Mouse (Mus musculus): Measurements from ENCODE around the gene Chil5.
"Not testable (repeated sequence)": the region's sequence is repeated elsewhere in the genome, so short reads cannot be mapped to it uniquely, and the experiment has no call there.

The Chil5 gene

GRCm38 (mm10) chr3:106032781-106033180 lies at the start of gene Chil5:
Chil5 (minus strand) TSS chr3:106032814.
- no peak for DNase-seq

- peak; percentile 4 for DNase-seq
Observed at GRCm38 (mm10) chr3:106074824-106075223, 42.2 kb upstream of the Chil5 start.

- DNase-seq: peak; percentile 12
Observed at GRCm38 (mm10) chr3:106070994-106071393, 38.4 kb upstream of the Chil5 start.

- DNase-seq: peak; percentile 2
Observed at GRCm38 (mm10) chr3:106067707-106068106, 35.1 kb upstream of the Chil5 start.

GRCm38 (mm10) chr3:106057966-106058365 lies 25.4 kb upstream of the Chil5 start:
- DNase-seq: no peak

- no peak for DNase-seq
Observed at GRCm38 (mm10) chr3:106051896-106052295, 19.3 kb upstream of the Chil5 start.

GRCm38 (mm10) chr3:106040306-106040705 lies 7.7 kb upstream of the Chil5 start:
- DNase-seq: no peak

- DNase-seq: no peak
Observed at GRCm38 (mm10) chr3:106024135-106024534, 8.5 kb downstream of the Chil5 start.

GRCm38 (mm10) chr3:106021840-106022239 lies 10.8 kb downstream of the Chil5 start:
- peak; percentile 33 for DNase-seq

GRCm38 (mm10) chr3:106014546-106014945 lies 18.1 kb downstream of the Chil5 start, which contains the start of gene Pifo:
Pifo (minus strand) TSS chr3:106014646.
- no peak for DNase-seq

- not testable (repeated sequence) for DNase-seq
Observed at GRCm38 (mm10) chr3:106003360-106003759, 29.3 kb downstream of the Chil5 start.

- DNase-seq: peak; percentile 70
Observed at GRCm38 (mm10) chr3:106001416-106002370, 30.9 kb downstream of the Chil5 start.

GRCm38 (mm10) chr3:106000707-106001375 lies 31.8 kb downstream of the Chil5 start:
- DNase-seq: peak; percentile 5

- DNase-seq: no peak
Observed at GRCm38 (mm10) chr3:105994730-105995129, 37.9 kb downstream of the Chil5 start.

GRCm38 (mm10) chr3:105991653-105992283 lies 40.8 kb downstream of the Chil5 start:
- DNase-seq: peak; percentile 83

GRCm38 (mm10) chr3:105989611-105990010 lies 43.0 kb downstream of the Chil5 start:
- not testable (repeated sequence) for DNase-seq

GRCm38 (mm10) chr3:105974174-105974573 lies 58.4 kb downstream of the Chil5 start:
- DNase-seq: peak; percentile 29

- DNase-seq: no peak
Observed at GRCm38 (mm10) chr3:105973411-105973810, 59.2 kb downstream of the Chil5 start, which contains the start of gene Ovgp1. Ovgp1 (plus strand) TSS chr3:105973711.

GRCm38 (mm10) chr3:105971831-105972446 lies 60.7 kb downstream of the Chil5 start:
- DNase-seq: no peak
